Mouse (Mus musculus): ENCODE measurements at regions not wholly inside any gene's neighbourhood (a gene's known extent, or its start where the extent isn't known, plus 50 kb on each side); places are given as distances from the start of the nearest gene placed in this dataset.

GRCm38 (mm10) chr13:110599666-110600065, 204.8 kb downstream of the Plk2 start:
- Histone ChIP-seq H3K4me2 (ENCODE audit: low read length) (no peak overlapping the region), H3K36me3 (ENCODE audit: control insufficient read depth, insufficient read depth, low read length) (no peaks in the 10 kb centered on the region), H3K4me1 (ENCODE audit: control insufficient read depth, insufficient read depth, low read depth, low read length) (no peaks in the 10 kb centered on the region), H3K9ac (ENCODE audit: low read depth, low read length) (no peak overlapping the region), H3K27ac (ENCODE audit: low read depth, low read length) (no peak overlapping the region), H3K4me3 (ENCODE audit: low read length) (no peak overlapping the region), H3K27me3 (replicated peaks; ENCODE audit: control insufficient read depth, insufficient read depth, low read length) (no peaks in the 10 kb centered on the region), H3K9me3 (ENCODE audit: control insufficient read depth, low read length) (no peaks in the 10 kb centered on the region)
- WGBS, result 89% methylated on average over 3 of the region's 3 CpGs
- ATAC-seq, result no peak

- 74% methylated on average over 9 of the region's 9 CpGs for WGBS
Measured at GRCm38 (mm10) chr13:110600377-110600776, 205.5 kb downstream of the Plk2 start.

GRCm38 (mm10) chr13:110601352-110601751, 206.5 kb downstream of the Plk2 start:
- H3K27me3 ChIP-seq (replicated peaks; ENCODE audit: control insufficient read depth, insufficient read depth, low read length), result no peaks in the 10 kb centered on the region
- H3K9me3 ChIP-seq (ENCODE audit: control insufficient read depth, low read length), result no peaks in the 10 kb centered on the region
- ATAC-seq, result no peak
- H3K27ac ChIP-seq (ENCODE audit: low read depth, low read length), result no peak overlapping the region
- H3K4me1 ChIP-seq (ENCODE audit: control insufficient read depth, insufficient read depth, low read depth, low read length), result no peaks in the 10 kb centered on the region
- no peak overlapping the region for H3K4me3 ChIP-seq (ENCODE audit: low read length)
- H3K4me2 ChIP-seq (ENCODE audit: low read length), result no peak overlapping the region
- WGBS, result 65% methylated on average over 5 of the region's 5 CpGs
- H3K9ac ChIP-seq (ENCODE audit: low read depth, low read length), result no peak overlapping the region
- no peaks in the 10 kb centered on the region for H3K36me3 ChIP-seq (ENCODE audit: control insufficient read depth, insufficient read depth, low read length)

More at GRCm38 (mm10) chr13:110600377-110600776, 205.5 kb downstream of the Plk2 start:
- no peak for ATAC-seq
- no peaks in the 10 kb centered on the region for H3K4me1 ChIP-seq (ENCODE audit: control insufficient read depth, insufficient read depth, low read depth, low read length)
- no peaks in the 10 kb centered on the region for H3K27me3 ChIP-seq (replicated peaks; ENCODE audit: control insufficient read depth, insufficient read depth, low read length)
- no peak overlapping the region for H3K4me3 ChIP-seq (ENCODE audit: low read length)
- no peak overlapping the region for H3K9ac ChIP-seq (ENCODE audit: low read depth, low read length)
- H3K36me3 ChIP-seq (ENCODE audit: control insufficient read depth, insufficient read depth, low read length), result no peaks in the 10 kb centered on the region
- H3K27ac ChIP-seq (ENCODE audit: low read depth, low read length), result no peak overlapping the region
- no peak overlapping the region for H3K4me2 ChIP-seq (ENCODE audit: low read length)
- H3K9me3 ChIP-seq (ENCODE audit: control insufficient read depth, low read length), result no peaks in the 10 kb centered on the region

- Histone ChIP-seq H3K9ac (ENCODE audit: low read depth, low read length) (no peak overlapping the region), H3K36me3 (ENCODE audit: control insufficient read depth, insufficient read depth, low read length) (no peaks in the 10 kb centered on the region), H3K4me1 (ENCODE audit: control insufficient read depth, insufficient read depth, low read depth, low read length) (no peaks in the 10 kb centered on the region), H3K27me3 (replicated peaks; ENCODE audit: control insufficient read depth, insufficient read depth, low read length) (no peaks in the 10 kb centered on the region), H3K4me3 (ENCODE audit: low read length) (no peak overlapping the region), H3K27ac (ENCODE audit: low read depth, low read length) (no peak overlapping the region), H3K9me3 (ENCODE audit: control insufficient read depth, low read length) (no peaks in the 10 kb centered on the region), H3K4me2 (ENCODE audit: low read length) (no peak overlapping the region)
- WGBS, result 74% methylated on average over 6 of the region's 6 CpGs
- no peak for ATAC-seq
Measured at GRCm38 (mm10) chr13:110601840-110602239, 207.0 kb downstream of the Plk2 start.

GRCm38 (mm10) chr13:110602894-110603293, 208.0 kb downstream of the Plk2 start:
- Histone ChIP-seq H3K27me3 (replicated peaks; ENCODE audit: control insufficient read depth, insufficient read depth, low read length) (no peaks in the 10 kb centered on the region), H3K4me2 (ENCODE audit: low read length) (no peak overlapping the region), H3K4me1 (ENCODE audit: control insufficient read depth, insufficient read depth, low read depth, low read length) (no peaks in the 10 kb centered on the region), H3K27ac (ENCODE audit: low read depth, low read length) (no peak overlapping the region), H3K4me3 (ENCODE audit: low read length) (no peak overlapping the region), H3K36me3 (ENCODE audit: control insufficient read depth, insufficient read depth, low read length) (no peaks in the 10 kb centered on the region), H3K9ac (ENCODE audit: low read depth, low read length) (no peak overlapping the region), H3K9me3 (ENCODE audit: control insufficient read depth, low read length) (no peaks in the 10 kb centered on the region)
- ATAC-seq, result no peak
- 85% methylated on average over 1 of the region's 1 CpGs for WGBS

- ATAC-seq, result no peak
- Histone ChIP-seq H3K9me3 (ENCODE audit: control insufficient read depth, low read length) (no peaks in the 10 kb centered on the region), H3K4me1 (ENCODE audit: control insufficient read depth, insufficient read depth, low read depth, low read length) (no peaks in the 10 kb centered on the region), H3K36me3 (ENCODE audit: control insufficient read depth, insufficient read depth, low read length) (no peaks in the 10 kb centered on the region), H3K27me3 (replicated peaks; ENCODE audit: control insufficient read depth, insufficient read depth, low read length) (no peaks in the 10 kb centered on the region), H3K9ac (ENCODE audit: low read depth, low read length) (no peak overlapping the region), H3K4me3 (ENCODE audit: low read length) (no peak overlapping the region), H3K27ac (ENCODE audit: low read depth, low read length) (no peak overlapping the region), H3K4me2 (ENCODE audit: low read length) (no peak overlapping the region)
- WGBS, result 82% methylated on average over 6 of the region's 6 CpGs
Measured at GRCm38 (mm10) chr13:110619010-110619409, 224.2 kb downstream of the Plk2 start.

- H3K4me1 ChIP-seq (ENCODE audit: control insufficient read depth, insufficient read depth, low read depth, low read length), result no peaks in the 10 kb centered on the region
- H3K4me3 ChIP-seq (ENCODE audit: low read length), result no peak overlapping the region
- no peaks in the 10 kb centered on the region for H3K36me3 ChIP-seq (ENCODE audit: control insufficient read depth, insufficient read depth, low read length)
- H3K27me3 ChIP-seq (replicated peaks; ENCODE audit: control insufficient read depth, insufficient read depth, low read length), result no peaks in the 10 kb centered on the region
- H3K27ac ChIP-seq (ENCODE audit: low read depth, low read length), result no peak overlapping the region
- no peaks in the 10 kb centered on the region for H3K9me3 ChIP-seq (ENCODE audit: control insufficient read depth, low read length)
- WGBS, result 58% methylated on average over 6 of the region's 6 CpGs
- H3K9ac ChIP-seq (ENCODE audit: low read depth, low read length), result no peak overlapping the region
- ATAC-seq, result no peak
- no peak overlapping the region for H3K4me2 ChIP-seq (ENCODE audit: low read length)
Measured at GRCm38 (mm10) chr13:110627136-110627535, 232.3 kb downstream of the Plk2 start.

- Histone ChIP-seq H3K4me3 (ENCODE audit: low read length) (no peak overlapping the region), H3K9me3 (ENCODE audit: control insufficient read depth, low read length) (no peaks in the 10 kb centered on the region), H3K36me3 (ENCODE audit: control insufficient read depth, insufficient read depth, low read length) (no peaks in the 10 kb centered on the region), H3K4me1 (ENCODE audit: control insufficient read depth, insufficient read depth, low read depth, low read length) (no peaks in the 10 kb centered on the region), H3K9ac (ENCODE audit: low read depth, low read length) (no peak overlapping the region), H3K27ac (ENCODE audit: low read depth, low read length) (no peak overlapping the region), H3K27me3 (replicated peaks; ENCODE audit: control insufficient read depth, insufficient read depth, low read length) (no peaks in the 10 kb centered on the region), H3K4me2 (ENCODE audit: low read length) (no peak overlapping the region)
- ATAC-seq, result no peak
- WGBS, result 42% methylated on average over 9 of the region's 9 CpGs
Measured at GRCm38 (mm10) chr13:110627732-110628131, 232.9 kb downstream of the Plk2 start.

GRCm38 (mm10) chr13:110628201-110628600, 233.4 kb downstream of the Plk2 start:
- no peaks in the 10 kb centered on the region for H3K27me3 ChIP-seq (replicated peaks; ENCODE audit: control insufficient read depth, insufficient read depth, low read length)
- H3K4me2 ChIP-seq (ENCODE audit: low read length), result no peak overlapping the region
- no peaks in the 10 kb centered on the region for H3K9me3 ChIP-seq (ENCODE audit: control insufficient read depth, low read length)
- no peaks in the 10 kb centered on the region for H3K4me1 ChIP-seq (ENCODE audit: control insufficient read depth, insufficient read depth, low read depth, low read length)
- H3K36me3 ChIP-seq (ENCODE audit: control insufficient read depth, insufficient read depth, low read length), result no peaks in the 10 kb centered on the region
- no peak overlapping the region for H3K4me3 ChIP-seq (ENCODE audit: low read length)
- no peak overlapping the region for H3K27ac ChIP-seq (ENCODE audit: low read depth, low read length)
- H3K9ac ChIP-seq (ENCODE audit: low read depth, low read length), result no peak overlapping the region
- 30% methylated on average over 1 of the region's 1 CpGs for WGBS
- ATAC-seq, result no peak

GRCm38 (mm10) chr13:110633261-110633781, 238.5 kb downstream of the Plk2 start:
- Histone ChIP-seq H3K4me1 (ENCODE audit: control insufficient read depth, insufficient read depth, low read depth, low read length) (no peaks in the 10 kb centered on the region), H3K4me3 (ENCODE audit: low read length) (no peak overlapping the region), H3K27ac (ENCODE audit: low read depth, low read length) (no peak overlapping the region), H3K36me3 (ENCODE audit: control insufficient read depth, insufficient read depth, low read length) (no peaks in the 10 kb centered on the region), H3K4me2 (ENCODE audit: low read length) (no peak overlapping the region), H3K9ac (ENCODE audit: low read depth, low read length) (no peak overlapping the region), H3K9me3 (ENCODE audit: control insufficient read depth, low read length) (no peaks in the 10 kb centered on the region), H3K27me3 (replicated peaks; ENCODE audit: control insufficient read depth, insufficient read depth, low read length) (no peaks in the 10 kb centered on the region)
- ATAC-seq, result no peak
- WGBS, result 59% methylated on average over 3 of the region's 3 CpGs

All from hindbrain, embryonic 16.5 days (tissue).